16 mouse cellular contexts compared by ENCODE assay signal in genomic region chr17:84110945-84111344, GRCm38 (mm10).
DNase-seq lines count a peak whose midpoint lies in the region; ATAC-seq and TF ChIP-seq lines count a peak whose summit lies in the region.
"Had no signal": no experiment of that assay in that cellular context is flagged by ENCODE, and none has a peak within 500 bp of the region (broad histone marks: within the 10 kb centered on the region; RNA-seq: fewer than 3 reads in every experiment).

No protein-coding gene starts in this region.

- no peak overlapping the region for H3K4me3 ChIP-seq in lung, embryonic 14.5 days (ENCODE audit: low read depth, low read length)
- H3K4me3 ChIP-seq in brown adipose tissue, adult 24 weeks (ENCODE audit: insufficient read depth, low read depth, low read length) = no peak overlapping the region
- no peak overlapping the region for H3K4me3 ChIP-seq in limb, embryonic 10.5 days
- H3K4me3 ChIP-seq: forebrain, embryonic 13.5 days; midbrain, embryonic 13.5 days had no signal

- 77% methylated on average over 9 of the region's 9 CpGs for WGBS in lung, embryonic 14.5 days
- 83% methylated on average over 9 of the region's 9 CpGs for WGBS in limb, embryonic 10.5 days

- no peak overlapping the region for H3K9ac ChIP-seq in lung, embryonic 14.5 days
- H3K9ac ChIP-seq: forebrain, embryonic 13.5 days; midbrain, embryonic 13.5 days had no signal

- H3K36me3 ChIP-seq in lung, embryonic 14.5 days (ENCODE audit: insufficient read depth) = no peaks in the 10 kb centered on the region
- no peaks in the 10 kb centered on the region for H3K36me3 ChIP-seq in limb, embryonic 10.5 days
- H3K36me3 ChIP-seq: midbrain, embryonic 13.5 days had no signal

- TF ChIP-seq CTCF in lung, embryonic 14.5 days (IDR thresholded peaks at IDR 0.05; ENCODE audit: low read depth) = no peak

- peak overlapping the region; percentile 16; the same call in 1 of the 2 replicates for H3K27ac ChIP-seq in lung, embryonic 14.5 days (ENCODE audit: low read depth)
- peak overlapping the region; percentile 87 for H3K27ac ChIP-seq in brown adipose tissue, adult 24 weeks (replicated peaks; ENCODE audit: low read depth, low read length)
- H3K27ac ChIP-seq in limb, embryonic 10.5 days = peak overlapping the region; percentile 22
- H3K27ac ChIP-seq: forebrain, embryonic 13.5 days; midbrain, embryonic 13.5 days had no signal

- no peak overlapping the region for H3K4me2 ChIP-seq in lung, embryonic 14.5 days
- H3K4me2 ChIP-seq: forebrain, embryonic 13.5 days; midbrain, embryonic 13.5 days had no signal

- H3K4me1 ChIP-seq in lung, embryonic 14.5 days (ENCODE audit: insufficient read depth) = peaks cover 20% of the 10 kb centered on the region
- H3K4me1 ChIP-seq in brown adipose tissue, adult 24 weeks (ENCODE audit: control insufficient read depth, insufficient read depth, insufficient read length, low read length) = peaks cover 23% of the 10 kb centered on the region
- H3K4me1 ChIP-seq in limb, embryonic 10.5 days = peaks cover 43% of the 10 kb centered on the region

- no peaks in the 10 kb centered on the region for H3K27me3 ChIP-seq in lung, embryonic 14.5 days (ENCODE audit: insufficient read depth, low read length)
- H3K27me3 ChIP-seq in limb, embryonic 10.5 days (ENCODE audit: low read depth, poor library complexity, severe bottlenecking) = peaks cover 4% of the 10 kb centered on the region; the same call in 1 of the 2 replicates
- H3K27me3 ChIP-seq: forebrain, embryonic 13.5 days; midbrain, embryonic 13.5 days had no signal

- DNase-seq in heart, adult 11 months = peak; percentile 95
- DNase-seq in heart, adult 9 months (ENCODE audit: low spot score in 2 of 2) = no peak
- DNase-seq in lung, embryonic 14.5 days = no peak
- DNase-seq in lung, adult 18-20 months = no peak
- DNase-seq in limb, embryonic 10.5 days (ENCODE audit: low spot score) = no peak
- DNase-seq in kidney, postnatal 25 days = no peak
- no peak for DNase-seq in left cerebral cortex, adult 8-10 months (ENCODE audit: low spot score in 2 of 2)
- DNase-seq: cerebellum, postnatal 36 days; kidney, adult 8-10 months; lung, postnatal 14 days; right cerebral cortex, adult 18-20 months had no signal

- no peak for ATAC-seq in lung, embryonic 14.5 days (ENCODE audit: insufficient read depth)
- ATAC-seq: activated CD4-positive, CD25-positive, alpha-beta regulatory T cell, adult 4 months; forebrain, embryonic 13.5 days; hindbrain, embryonic 16.5 days; midbrain, embryonic 13.5 days had no signal

- no peaks in the 10 kb centered on the region for H3K9me3 ChIP-seq in lung, embryonic 14.5 days (ENCODE audit: low read depth, low read length)
- no peaks in the 10 kb centered on the region for H3K9me3 ChIP-seq in limb, embryonic 10.5 days (replicated peaks)
- H3K9me3 ChIP-seq: forebrain, embryonic 13.5 days; midbrain, embryonic 13.5 days had no signal

Comparison
In these comparisons a context has a peak if more than half of its experiments do, and no peak if none do; other contexts are left out.
1. H3K27ac ChIP-seq: peak in every context shown above with its lines; median percentile 87 in brown adipose tissue, adult 24 weeks; 22 in limb, embryonic 10.5 days; 16 in lung, embryonic 14.5 days.